Mouse (Mus musculus) heart, postnatal 0 days (tissue): ENCODE results near the gene Serpina3j. TPM values are rescaled to one million over a fixed set of nuclear protein-coding genes. Genes with fewer than 3 reads are reported as not detected.

Experiments
- ATAC-seq: fragments of 200-750 bp; cut with Nextera tagmentation; 2 replicates; pipeline ENCODE4 v1.8.0; 2017; ENCODE audit warnings: low read depth, moderate number of reproducible peaks, moderate library complexity; ENCODE audit not compliant: insufficient read depth
- DNase-seq: peaks from one replicate; pipeline ENCODE4 v3.0.0-alpha.2; 2016; ENCODE audit warnings: low spot score
- H3K27ac ChIP-seq: fragments of 300-500 bp; sonication (generic); 2 replicates; pipeline ENCODE4 v1.5.1; 2014; ENCODE audit warnings: low read depth, mild to moderate bottlenecking
- H3K27me3 ChIP-seq: fragments of 300-500 bp; sonication (generic); 2 replicates; pipeline ENCODE4 v1.6.1; 2014; ENCODE audit warnings: low read length, mixed read lengths; ENCODE audit not compliant: control insufficient read depth, insufficient read depth
- H3K36me3 ChIP-seq: fragments of 300-500 bp; sonication (generic); replicated peaks from 2 replicates; pipeline ENCODE4 v1.6.1; 2014; ENCODE audit warnings: low read length, mixed read lengths; ENCODE audit not compliant: control insufficient read depth, insufficient read depth
- H3K4me1 ChIP-seq: fragments of 300-500 bp; sonication (generic); 2 replicates; pipeline ENCODE4 v1.6.1; 2014; ENCODE audit warnings: antibody characterized with exemption; ENCODE audit not compliant: control insufficient read depth, insufficient read depth
- H3K4me2 ChIP-seq: fragments of 300-500 bp; sonication (generic); 2 replicates; pipeline ENCODE4 v1.6.1; 2014; ENCODE audit warnings: low read depth, mild to moderate bottlenecking, low read length, moderate library complexity
- H3K4me3 ChIP-seq: fragments of 300-500 bp; sonication (generic); 2 replicates; pipeline ENCODE4 v1.5.1; 2014; ENCODE audit warnings: low read depth, low read length
- H3K9ac ChIP-seq: fragments of 300-500 bp; sonication (generic); replicated peaks from 2 replicates; pipeline ENCODE4 v1.6.1; 2014; ENCODE audit warnings: low read depth, low read length, mixed read lengths
- H3K9me3 ChIP-seq: fragments of 300-500 bp; sonication (generic); replicated peaks from 2 replicates; pipeline ENCODE4 v1.6.1; 2016; ENCODE audit warnings: low read length; ENCODE audit not compliant: control insufficient read depth
- CTCF ChIP-seq: IDR thresholded peaks from 2 replicates; pipeline ENCODE4 v1.5.1; 2016; ENCODE audit warnings: antibody characterized with exemption, control low read depth, low read depth
- EP300 ChIP-seq: IDR thresholded peaks from 2 replicates; pipeline ENCODE4 v1.6.1; 2016; ENCODE audit warnings: antibody characterized with exemption, low read depth
- WGBS: fragments of 180-500 bp; shearing (Covaris S2); extraction: QIAGEN DNeasy Blood & Tissue Kit; methylation state at CpG from one replicate; pipeline ENCODE4 v1.1.7; 2014; 5-methylcytosine and 5-hydroxymethylcytosine counted together
- polyA plus RNA-seq: library from polyadenylated mRNA; unstranded; fragments of >200 nt; fragmentation: Nextera tagmentation; extraction: Ambion mirVana; gene quantifications from 2 replicates; pipeline ENCODE4 v1.2.1, GENCODE M21; 2015
- total RNA-seq: library from RNA; depleted of rRNA; stranded (reverse); fragments of >200 nt; gene quantifications from 2 replicates; pipeline ENCODE4 v1.2.3, GENCODE M21; 2014; ENCODE audit warnings: low replicate concordance; rRNA removed

Serpina3j gene
- not detected in 2 replicates for total RNA-seq
- not detected in 2 replicates for polyA plus RNA-seq

DNA sequence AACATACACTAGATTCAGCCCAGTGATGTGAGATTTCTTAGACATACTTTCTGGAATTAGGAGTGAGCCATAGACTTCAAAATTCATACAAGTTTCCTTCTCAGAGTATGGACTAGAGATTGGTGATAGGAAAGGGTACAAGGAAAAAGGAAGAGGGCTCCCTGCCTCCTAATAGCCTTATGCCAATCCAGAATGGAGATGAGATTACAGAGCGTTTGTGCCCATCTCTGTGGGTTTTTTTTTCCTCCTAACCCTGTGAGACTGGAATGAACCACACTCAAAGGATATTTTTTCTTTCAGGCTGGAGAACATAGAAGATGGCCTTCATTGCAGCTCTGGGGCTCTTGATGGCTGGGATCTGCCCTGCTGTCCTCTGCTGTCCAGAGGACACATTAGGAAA lies at the start of gene Serpina3j:
TSS of gene Serpina3j (plus strand) at position 301 of the 400 bp plus-strand sequence.
- Histone ChIP-seq H3K4me2 (no peak within 1 kb of the TSS), H3K9me3 (0 out of 2 replicates have a peak, but pooled peaks cover 2% of the 10 kb centered on the region), H3K27me3 (no peaks in the 10 kb centered on the region), H3K4me1 (no peaks in the 10 kb centered on the region), H3K27ac (no peak within 1 kb of the TSS), H3K9ac (no peak within 1 kb of the TSS), H3K4me3 (no peak within 1 kb of the TSS), H3K36me3 (no peaks in the 10 kb centered on the region)
- TF ChIP-seq CTCF (no peak), EP300 (no peak)
- DNase-seq: no peak
- 60% methylated on average over 1 of the region's 1 CpGs for WGBS
- ATAC-seq: no peak

DNA sequence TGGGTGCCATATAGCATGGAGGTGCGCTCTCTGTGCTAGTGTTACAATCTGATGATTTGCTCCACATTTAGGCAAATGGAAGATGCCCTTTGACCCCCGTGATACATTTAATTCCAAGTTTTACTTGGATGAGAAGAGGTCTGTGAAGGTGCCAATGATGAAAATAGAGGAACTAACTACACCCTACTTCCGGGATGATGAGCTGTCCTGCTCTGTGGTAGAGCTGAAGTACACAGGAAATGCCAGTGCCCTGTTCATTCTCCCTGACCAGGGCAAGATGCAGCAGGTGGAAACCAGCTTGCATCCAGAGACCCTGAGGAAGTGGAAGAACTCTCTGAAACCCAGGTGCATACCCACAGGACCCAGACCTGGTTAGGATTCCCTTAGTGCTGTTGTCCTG lies 48.0 kb upstream of the Serpina3j start:
- TF ChIP-seq CTCF (no peak), EP300 (no peak)
- no peak for ATAC-seq
- Histone ChIP-seq H3K4me2 (no peak overlapping the region), H3K36me3 (no peaks in the 10 kb centered on the region), H3K9me3 (no peaks in the 10 kb centered on the region), H3K4me3 (no peak overlapping the region), H3K9ac (no peak overlapping the region), H3K27ac (no peak overlapping the region), H3K27me3 (no peaks in the 10 kb centered on the region), H3K4me1 (no peaks in the 10 kb centered on the region)
- WGBS: 68% methylated on average over 3 of the region's 3 CpGs
- DNase-seq: no peak

DNA sequence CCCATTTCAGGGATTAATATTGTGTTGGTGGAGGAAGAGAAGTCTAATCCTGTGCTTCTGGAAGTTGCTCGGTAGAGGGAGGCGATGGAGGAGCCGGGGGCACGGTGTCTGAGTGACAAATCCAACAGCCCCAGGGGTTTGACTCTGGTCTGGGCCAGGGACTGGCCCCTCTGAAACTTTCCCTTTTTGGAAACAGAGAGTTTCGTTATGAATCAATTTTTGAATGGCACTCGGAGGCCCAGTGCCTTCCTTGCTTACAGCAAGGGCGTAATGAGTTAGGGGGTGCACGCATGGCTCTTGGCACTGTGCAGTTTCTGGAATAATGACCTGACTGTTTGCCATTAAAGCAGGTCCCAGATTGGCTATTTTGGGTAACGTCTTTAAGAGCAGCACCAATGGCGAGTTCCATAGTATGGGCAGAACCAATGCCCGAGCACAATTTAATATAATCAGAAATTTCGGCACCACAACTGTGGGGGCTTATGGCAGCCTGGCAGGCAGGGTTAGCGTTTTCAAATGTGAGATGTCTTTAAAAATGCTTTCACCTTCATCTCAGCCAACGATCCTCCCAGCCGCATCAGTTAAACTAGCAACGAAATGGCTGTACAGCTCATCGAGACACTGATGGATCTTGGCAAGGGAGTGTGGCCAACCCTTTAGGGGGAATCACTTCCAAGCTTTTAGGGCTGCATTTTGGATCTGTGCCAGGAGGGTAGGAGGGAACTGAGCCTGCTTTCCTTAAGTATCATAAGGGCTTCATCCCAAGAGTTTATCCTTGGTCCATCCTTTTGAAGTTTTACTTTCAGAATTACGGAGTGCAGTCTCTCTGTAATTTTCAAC lies 35.9 kb upstream of the Serpina3j start:
- no peaks in the 10 kb centered on the region for H3K4me1 ChIP-seq
- H3K27ac ChIP-seq: no peak overlapping the region
- no peak overlapping the region for H3K4me3 ChIP-seq
- WGBS: 81% methylated on average over 18 of the region's 18 CpGs
- DNase-seq (no peak), ATAC-seq (no peak)
- 0 out of 2 replicates have a peak, but pooled peaks cover 1% of the 10 kb centered on the region for H3K9me3 ChIP-seq
- no peaks in the 10 kb centered on the region for H3K27me3 ChIP-seq
- H3K36me3 ChIP-seq: no peaks in the 10 kb centered on the region
- H3K4me2 ChIP-seq: no peak overlapping the region
- H3K9ac ChIP-seq: no peak overlapping the region
- TF ChIP-seq EP300: no peak
- no peak for TF ChIP-seq CTCF

DNA sequence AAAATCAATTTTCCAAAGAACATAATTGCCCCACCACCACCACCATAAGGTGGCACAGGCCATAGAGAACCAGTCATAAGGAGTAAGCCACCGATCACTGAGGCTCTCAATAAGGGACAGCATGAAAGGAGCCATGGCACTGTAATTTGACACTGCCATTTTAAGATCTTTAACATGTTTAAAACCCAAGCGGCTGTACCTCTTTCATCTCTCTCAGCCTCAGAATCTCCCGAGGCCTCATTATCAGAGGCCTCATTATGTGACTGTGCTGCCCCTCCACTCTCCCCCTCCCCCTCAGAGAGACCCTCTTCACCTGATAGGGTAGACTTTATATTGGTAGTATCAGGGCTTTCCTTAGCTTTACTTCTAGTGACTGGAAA lies 35.3 kb upstream of the Serpina3j start:
- WGBS: 40% methylated on average over 3 of the region's 3 CpGs
- no peak overlapping the region for H3K4me3 ChIP-seq
- DNase-seq (no peak), ATAC-seq (no peak)
- no peak overlapping the region for H3K9ac ChIP-seq
- H3K4me2 ChIP-seq: no peak overlapping the region
- no peak overlapping the region for H3K27ac ChIP-seq
- 0 out of 2 replicates have a peak, but pooled peaks cover 3% of the 10 kb centered on the region for H3K9me3 ChIP-seq
- TF ChIP-seq CTCF (no peak), EP300 (no peak)
- no peaks in the 10 kb centered on the region for H3K36me3 ChIP-seq
- no peaks in the 10 kb centered on the region for H3K27me3 ChIP-seq
- H3K4me1 ChIP-seq: no peaks in the 10 kb centered on the region

DNA sequence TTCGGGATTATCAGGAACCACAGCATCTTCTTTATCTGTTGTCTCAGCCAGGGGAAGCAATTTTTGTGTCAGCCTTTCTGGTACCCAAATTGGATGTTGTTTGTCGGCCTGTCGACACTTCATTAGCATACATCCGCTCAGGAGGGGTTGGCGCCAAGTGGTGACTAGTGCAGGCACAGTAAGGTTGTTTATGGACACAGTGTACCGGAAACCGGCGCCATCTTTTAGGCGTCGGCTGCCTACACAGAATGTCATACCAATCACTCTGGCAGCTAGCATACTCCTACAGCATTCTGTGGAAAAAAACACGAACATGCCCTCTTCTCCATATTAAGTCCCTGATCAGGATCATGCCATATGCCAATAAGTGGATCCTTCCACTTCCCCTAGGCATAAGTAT lies 31.0 kb upstream of the Serpina3j start:
- Histone ChIP-seq H3K36me3 (no peaks in the 10 kb centered on the region), H3K4me3 (no peak overlapping the region), H3K27ac (no peak overlapping the region), H3K9me3 (0 out of 2 replicates have a peak, but pooled peaks cover 3% of the 10 kb centered on the region), H3K9ac (no peak overlapping the region), H3K27me3 (no peaks in the 10 kb centered on the region), H3K4me2 (no peak overlapping the region), H3K4me1 (no peaks in the 10 kb centered on the region)
- ATAC-seq (no peak), DNase-seq (no peak)
- TF ChIP-seq EP300 (no peak), CTCF (no peak)
- WGBS: 85% methylated on average over 11 of the region's 11 CpGs
